Mouse (Mus musculus) kidney, postnatal 14 days (tissue): Measurements from ENCODE around the gene Rmnd1.
A peak's percentile ranks its signal among the peaks of the same experiment; 100 is the strongest.

Experiments used
- DNase-seq: peaks from one replicate; pipeline ENCODE4 v3.0.0; 2022; ENCODE audit warnings: mixed read lengths

Gene Rmnd1

GRCm38 (mm10) chr10:4390550-4390949 is 41.6 kb downstream of the Rmnd1 start:
- no peak for DNase-seq

GRCm38 (mm10) chr10:4389461-4390112 is 42.6 kb downstream of the Rmnd1 start:
- DNase-seq: no peak

- no peak for DNase-seq
These were observed 43.2 kb downstream of the Rmnd1 start for GRCm38 (mm10) chr10:4389036-4389435.

DNA sequence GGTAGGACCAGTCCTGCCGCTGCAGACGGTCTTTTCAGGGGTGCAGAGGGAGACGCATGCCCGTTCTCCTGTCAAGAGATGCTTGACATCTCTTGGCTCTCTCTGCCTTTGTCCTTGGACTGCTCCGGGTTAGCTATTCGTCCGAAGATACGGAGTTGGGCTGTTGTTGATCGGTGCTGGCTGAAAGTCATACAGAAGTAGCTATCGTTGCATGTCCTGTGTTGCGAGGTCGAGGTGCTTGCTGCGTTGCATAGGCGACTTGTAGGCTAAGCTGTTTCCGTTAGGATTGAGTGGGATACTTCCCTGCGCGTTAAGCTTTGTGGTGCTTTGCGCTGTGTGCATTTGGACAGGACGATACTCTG is 43.8 kb downstream of the Rmnd1 start:
- no peak for DNase-seq

- peak; percentile 79 for DNase-seq
These were observed 44.3 kb downstream of the Rmnd1 start, which contains the start of gene Zbtb2 for GRCm38 (mm10) chr10:4387701-4388383. Gene Zbtb2 (minus strand): TSS chr10:4388108.

- DNase-seq: peak; percentile 98
These were observed 45.3 kb downstream of the Rmnd1 start for GRCm38 (mm10) chr10:4386609-4387591.

GRCm38 (mm10) chr10:4384244-4384643 is 47.9 kb downstream of the Rmnd1 start:
- no peak for DNase-seq

DNA sequence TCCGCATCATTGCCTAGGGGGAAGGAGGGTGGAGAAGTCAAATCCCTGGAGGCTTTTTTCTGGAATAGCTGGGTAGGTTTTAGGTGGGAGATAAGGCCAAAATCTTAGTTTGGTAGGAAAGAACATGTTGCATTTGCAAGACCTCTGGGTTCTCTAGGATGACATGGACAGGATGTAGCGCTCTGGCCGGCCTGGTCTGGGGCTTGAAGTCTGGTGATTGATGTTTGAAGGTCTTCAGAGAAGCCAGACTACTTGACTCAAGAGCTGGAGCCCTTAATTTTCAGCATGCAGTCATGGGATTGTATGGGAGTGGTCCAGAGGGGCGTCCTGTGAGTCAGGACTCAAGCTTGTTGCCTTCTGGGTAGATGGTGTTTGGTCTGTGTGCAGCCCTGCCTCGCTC is 51.4 kb downstream of the Rmnd1 start:
- DNase-seq: no peak

GRCm38 (mm10) chr10:4376931-4377330 is 55.3 kb downstream of the Rmnd1 start:
- no peak for DNase-seq

GRCm38 (mm10) chr10:4376461-4376860 is 55.7 kb downstream of the Rmnd1 start:
- DNase-seq: peak; percentile 45

- DNase-seq: no peak
These were observed 56.9 kb downstream of the Rmnd1 start for GRCm38 (mm10) chr10:4375267-4375666.

GRCm38 (mm10) chr10:4374734-4375133 is 57.5 kb downstream of the Rmnd1 start:
- no peak for DNase-seq

GRCm38 (mm10) chr10:4374239-4374638 is 57.9 kb downstream of the Rmnd1 start:
- no peak for DNase-seq

GRCm38 (mm10) chr10:4373558-4373957 is 58.6 kb downstream of the Rmnd1 start:
- no peak for DNase-seq

DNA sequence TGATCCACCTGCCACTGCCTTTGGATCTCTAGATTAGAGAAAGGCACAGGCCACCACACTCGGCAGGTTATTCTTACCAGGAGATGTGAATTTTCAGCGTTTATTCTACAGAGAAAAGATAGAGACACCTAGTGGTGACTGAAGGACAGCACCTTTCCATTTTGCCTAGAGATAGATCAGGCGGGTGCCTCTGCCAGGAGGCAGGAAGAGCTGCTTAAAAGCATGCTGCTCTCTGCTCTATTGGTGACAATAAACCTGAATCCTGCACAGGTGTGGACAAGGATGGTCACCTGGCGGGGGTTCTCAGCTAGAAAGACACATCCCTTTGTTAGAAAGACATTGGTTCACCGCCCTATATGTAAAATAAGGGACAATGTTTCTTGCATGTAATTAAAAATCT is 60.2 kb downstream of the Rmnd1 start:
- DNase-seq: peak; percentile 44

DNA sequence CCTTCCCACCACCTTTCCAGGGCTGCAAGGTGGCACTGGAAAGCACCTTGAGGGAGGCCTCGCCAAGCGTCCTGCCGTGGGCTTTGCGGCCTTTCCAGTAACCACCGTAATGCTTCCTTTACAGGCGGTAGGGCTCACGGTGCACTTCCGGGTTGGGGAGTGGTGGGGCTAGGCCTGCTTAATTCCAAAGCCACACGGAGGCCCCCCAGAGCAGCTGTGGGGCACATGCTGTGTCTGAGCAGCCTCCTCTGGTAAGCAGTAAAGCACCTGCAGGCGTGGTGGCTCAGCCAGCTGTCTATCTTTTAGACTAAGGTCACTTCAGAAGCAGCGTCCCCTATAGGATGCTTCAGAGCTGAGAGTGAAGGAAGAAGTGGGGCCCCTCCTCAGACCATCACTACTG is 62.1 kb downstream of the Rmnd1 start:
- DNase-seq: no peak

DNA sequence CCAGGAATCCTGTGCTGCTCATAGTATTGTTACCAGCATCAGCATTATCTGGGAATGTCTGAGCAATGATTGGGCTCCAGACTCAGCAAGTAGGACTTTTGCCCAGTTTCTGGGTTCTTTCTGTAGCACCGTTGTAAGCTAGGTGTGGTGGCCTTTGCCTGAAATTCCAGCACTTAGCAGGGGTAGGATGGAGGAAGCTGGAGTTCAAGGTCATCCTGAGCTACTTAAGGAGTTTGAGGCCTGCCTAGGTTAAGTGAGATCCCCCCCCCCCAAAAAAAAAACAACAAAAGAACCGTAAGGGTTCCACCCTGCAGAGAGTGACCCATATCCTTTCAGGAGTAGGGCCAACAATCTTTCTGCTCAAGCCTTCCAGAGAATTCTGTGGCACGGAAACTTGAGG is 67.6 kb downstream of the Rmnd1 start:
- DNase-seq: no peak

DNA sequence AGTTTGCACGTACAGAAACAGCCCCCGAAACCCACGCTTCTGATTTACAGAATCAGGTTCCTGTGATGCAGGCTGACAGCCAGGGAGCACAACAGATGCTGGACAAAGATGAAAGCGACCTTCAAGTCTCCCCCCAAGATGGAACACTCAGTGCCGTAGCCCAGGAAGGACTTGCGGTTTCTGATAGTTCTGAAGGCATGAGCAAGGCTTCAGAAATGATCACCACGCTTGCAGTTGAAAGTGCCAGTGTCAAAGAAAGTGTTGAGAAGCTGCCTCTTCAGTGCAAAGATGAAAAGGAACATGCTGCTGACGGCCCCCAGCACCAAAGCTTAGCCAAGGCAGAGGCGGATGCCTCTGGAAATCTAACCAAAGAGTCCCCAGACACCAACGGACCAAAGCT is 74.8 kb downstream of the Rmnd1 start:
- no peak for DNase-seq

- DNase-seq: no peak
These were observed 75.5 kb downstream of the Rmnd1 start for GRCm38 (mm10) chr10:4356640-4357039.

DNA sequence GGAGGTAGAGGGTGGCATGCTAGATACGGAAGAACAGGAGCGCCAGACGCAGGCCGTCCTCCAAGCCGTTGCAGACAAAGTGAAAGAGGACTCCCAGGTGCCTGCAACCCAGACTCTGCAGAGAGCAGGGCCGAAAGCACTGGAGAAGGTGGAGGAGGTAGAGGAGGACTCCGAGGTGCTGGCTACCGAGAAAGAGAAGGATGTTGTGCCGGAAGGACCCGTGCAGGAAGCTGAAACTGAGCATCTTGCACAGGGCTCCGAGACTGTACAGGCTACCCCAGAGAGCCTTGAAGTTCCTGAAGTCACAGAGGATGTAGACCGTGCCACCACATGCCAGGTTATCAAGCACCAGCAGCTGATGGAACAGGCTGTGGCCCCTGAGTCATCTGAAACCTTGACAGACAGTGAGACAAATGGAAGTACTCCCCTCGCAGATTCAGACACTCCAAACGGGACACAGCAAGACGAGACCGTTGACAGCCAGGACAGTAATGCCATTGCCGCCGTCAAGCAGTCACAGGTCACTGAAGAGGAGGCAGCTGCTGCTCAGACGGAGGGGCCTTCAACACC is 76.2 kb downstream of the Rmnd1 start:
- DNase-seq: no peak

DNA sequence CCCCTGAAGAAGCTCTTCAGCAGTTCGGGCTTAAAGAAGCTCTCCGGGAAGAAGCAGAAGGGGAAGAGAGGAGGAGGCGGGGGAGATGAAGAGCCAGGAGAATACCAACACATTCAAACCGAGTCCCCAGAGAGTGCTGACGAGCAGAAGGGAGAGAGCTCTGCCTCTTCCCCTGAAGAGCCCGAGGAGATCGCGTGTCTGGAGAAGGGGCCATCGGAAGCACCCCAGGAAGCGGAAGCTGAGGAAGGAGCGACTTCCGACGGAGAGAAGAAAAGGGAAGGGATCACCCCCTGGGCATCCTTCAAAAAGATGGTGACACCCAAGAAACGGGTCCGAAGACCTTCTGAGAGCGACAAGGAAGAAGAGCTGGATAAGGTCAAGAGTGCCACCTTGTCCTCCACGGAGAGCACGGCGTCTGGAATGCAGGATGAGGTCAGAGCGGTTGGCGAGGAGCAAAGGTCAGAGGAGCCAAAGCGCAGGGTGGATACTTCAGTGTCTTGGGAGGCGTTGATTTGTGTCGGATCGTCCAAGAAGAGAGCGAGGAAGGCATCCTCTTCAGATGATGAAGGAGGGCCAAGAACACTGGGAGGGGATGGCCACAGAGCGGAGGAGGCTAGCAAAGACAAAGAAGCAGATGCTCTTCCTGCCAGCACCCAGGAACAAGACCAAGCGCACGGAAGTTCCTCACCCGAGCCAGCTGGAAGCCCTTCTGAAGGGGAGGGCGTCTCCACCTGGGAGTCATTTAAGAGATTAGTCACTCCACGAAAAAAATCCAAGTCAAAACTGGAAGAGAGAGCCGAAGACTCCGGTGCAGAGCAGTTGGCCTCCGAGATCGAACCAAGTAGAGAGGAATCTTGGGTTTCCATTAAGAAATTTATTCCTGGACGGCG is 77.6 kb downstream of the Rmnd1 start:
- DNase-seq: no peak
